ENCODE assay signal across 8 mouse cellular contexts in the genomic region with DNA sequence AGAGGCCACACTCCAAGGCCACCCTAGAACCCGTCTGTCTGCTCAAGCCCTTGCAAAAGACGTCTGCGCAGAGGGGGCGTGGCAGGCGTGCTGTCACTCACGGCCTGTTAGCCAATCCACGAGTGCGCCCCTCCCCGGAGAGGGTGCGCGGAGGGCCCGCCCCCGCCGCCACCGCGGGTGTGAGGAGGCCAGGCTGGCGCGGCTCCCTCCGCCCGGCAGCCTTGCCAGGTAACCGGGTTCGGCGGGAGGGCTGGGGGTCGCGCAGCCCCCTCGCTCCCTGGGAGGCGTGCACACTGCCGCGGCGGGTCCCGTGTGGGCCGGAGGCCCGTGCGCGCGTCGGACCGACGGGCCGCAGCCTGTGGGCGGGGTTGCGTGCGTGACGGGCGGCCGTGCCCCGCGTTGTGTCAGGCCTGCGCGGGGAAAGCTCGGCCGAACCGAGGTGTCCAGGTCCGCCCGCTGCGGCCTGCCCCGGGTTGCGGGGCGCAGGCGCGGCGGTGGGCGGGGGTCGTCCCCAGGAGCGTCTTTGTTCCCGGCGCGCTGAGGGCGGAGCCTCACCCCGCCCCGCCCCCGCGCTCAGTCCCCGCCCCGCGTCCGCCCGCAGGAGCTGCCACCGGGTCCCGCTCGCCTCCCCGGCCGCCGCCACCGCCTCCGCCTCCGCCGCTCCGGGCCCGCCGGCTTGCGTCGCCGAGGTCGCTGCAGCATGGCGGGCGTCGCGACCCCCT. TPM values are rescaled to one million over a fixed set of nuclear protein-coding genes. Genes with fewer than 3 reads are reported as not detected.
DNase-seq lines count a peak whose midpoint lies in the region; ATAC-seq and TF ChIP-seq lines count a peak whose summit lies in the region.

A gene (plus strand): TSS at position 184 of the 722 bp plus-strand sequence.

- peak; percentile 95 for DNase-seq in A20 (ENCODE audit: low read depth, low spot score)
- peak; percentile 96 for DNase-seq in heart, embryonic 10.5 days (ENCODE audit: low spot score)
- DNase-seq in liver, adult 2 months (ENCODE audit: extremely low read depth, low read depth, low spot score): peak; percentile 76
- DNase-seq in splenic B cell, adult 2 months (ENCODE audit: low read depth, low spot score): peak; percentile 94

- no peak for TF ChIP-seq CTCF in bone marrow macrophage, adult 2 months (IDR thresholded peaks at IDR 0.05; ENCODE audit: low read depth, low read length)
- no peak for TF ChIP-seq CTCF in embryonic fibroblast, embryonic 13.5 days (IDR thresholded peaks at IDR 0.05; ENCODE audit: borderline replicate concordance, insufficient read depth, low read length)
- TF ChIP-seq CTCF in liver, adult 2 months (IDR thresholded peaks at IDR 0.05; ENCODE audit: low read depth, low read length): no peak

- H3K4me3 ChIP-seq in bone marrow macrophage, adult 2 months (ENCODE audit: insufficient read depth, low read length): peak within 1 kb of the TSS; percentile 73
- H3K4me3 ChIP-seq in embryonic fibroblast, embryonic 13.5 days (ENCODE audit: insufficient read depth, low read length): peak within 1 kb of the TSS; percentile 77
- peak within 1 kb of the TSS; percentile 85 for H3K4me3 ChIP-seq in heart, embryonic 10.5 days
- H3K4me3 ChIP-seq in kidney, embryonic 16.5 days (ENCODE audit: low read length): peak within 1 kb of the TSS; percentile 90
- H3K4me3 ChIP-seq in liver, adult 2 months (ENCODE audit: insufficient read depth, low read depth, low read length): peak within 1 kb of the TSS; percentile 99
- H3K4me3 ChIP-seq in myocyte: peak within 1 kb of the TSS; percentile 67

- H3K4me1 ChIP-seq in bone marrow macrophage, adult 2 months (ENCODE audit: control insufficient read depth, insufficient read depth, low read length): 0 out of 2 replicates have a peak, but pooled peaks cover 8% of the 10 kb centered on the region
- peaks cover 3% of the 10 kb centered on the region for H3K4me1 ChIP-seq in embryonic fibroblast, embryonic 13.5 days (ENCODE audit: control insufficient read depth, insufficient read depth, low read length)
- H3K4me1 ChIP-seq in heart, embryonic 10.5 days: peaks cover 60% of the 10 kb centered on the region
- peaks cover 49% of the 10 kb centered on the region for H3K4me1 ChIP-seq in kidney, embryonic 16.5 days (ENCODE audit: insufficient read depth, low read length)
- peaks cover 38% of the 10 kb centered on the region for H3K4me1 ChIP-seq in liver, adult 2 months (ENCODE audit: control insufficient read depth, insufficient read depth, low read length)

- H3K4me2 ChIP-seq in kidney, embryonic 16.5 days (replicated peaks; ENCODE audit: low read depth, low read length): peak within 1 kb of the TSS; percentile 91
- H3K4me2 ChIP-seq in myocyte (ENCODE audit: low read depth): peak within 1 kb of the TSS; percentile 91

- TF ChIP-seq POLR2A in bone marrow macrophage, adult 2 months (IDR thresholded peaks at IDR 0.05; ENCODE audit: borderline replicate concordance, low read depth, low read length): no peak
- TF ChIP-seq POLR2A in embryonic fibroblast, embryonic 13.5 days (IDR thresholded peaks at IDR 0.05; ENCODE audit: low read depth, low read length): peak; percentile 63
- peak; percentile 64; the same call in 1 of the 2 replicates for TF ChIP-seq POLR2A in liver, adult 2 months (IDR thresholded peaks at IDR 0.05; ENCODE audit: extremely low read depth, insufficient read depth, low read length)
- TF ChIP-seq POLR2A in myocyte (IDR thresholded peaks at IDR 0.05; ENCODE audit: insufficient read length, low read depth): peak; percentile 74

- under 1% methylated on average over 91 of the region's 99 CpGs for WGBS in heart, embryonic 10.5 days
- under 1% methylated on average over 72 of the region's 99 CpGs for WGBS in kidney, embryonic 16.5 days
- under 1% methylated on average over 77 of the region's 99 CpGs for WGBS in liver, adult 2 months

- peak within 1 kb of the TSS; percentile 98 for H3K9ac ChIP-seq in kidney, embryonic 16.5 days (replicated peaks; ENCODE audit: low read length)
- H3K9ac ChIP-seq in liver, adult 2 months (ENCODE audit: low read depth, low read length): peak within 1 kb of the TSS; percentile 100

- H3ac ChIP-seq in myocyte (ENCODE audit: control insufficient read depth, insufficient read length): peak within 1 kb of the TSS; percentile 62

- no peaks in the 10 kb centered on the region for H3K27me3 ChIP-seq in heart, embryonic 10.5 days (ENCODE audit: insufficient read depth, poor library complexity, severe bottlenecking)
- H3K27me3 ChIP-seq in kidney, embryonic 16.5 days (ENCODE audit: insufficient read depth, low read length): no peaks in the 10 kb centered on the region
- H3K27me3 ChIP-seq in liver, adult 2 months (ENCODE audit: control insufficient read depth, insufficient read depth, low read length): no peaks in the 10 kb centered on the region
- H3K27me3 ChIP-seq in myocyte (ENCODE audit: control insufficient read depth, insufficient read depth, insufficient read length): no peaks in the 10 kb centered on the region
- H3K27me3 ChIP-seq in splenic B cell, adult 2 months (ENCODE audit: control insufficient read depth, insufficient read depth, low read length, poor library complexity, severe bottlenecking): no peaks in the 10 kb centered on the region

- H3K27ac ChIP-seq in bone marrow macrophage, adult 2 months (ENCODE audit: insufficient read depth, low read depth, low read length): no peak within 1 kb of the TSS
- H3K27ac ChIP-seq in embryonic fibroblast, embryonic 13.5 days (ENCODE audit: insufficient read depth, low read length): peak within 1 kb of the TSS; percentile 48
- H3K27ac ChIP-seq in heart, embryonic 10.5 days: peak within 1 kb of the TSS; percentile 99
- peak within 1 kb of the TSS; percentile 94 for H3K27ac ChIP-seq in kidney, embryonic 16.5 days (ENCODE audit: low read length)
- peak within 1 kb of the TSS; percentile 98 for H3K27ac ChIP-seq in liver, adult 2 months (replicated peaks; ENCODE audit: insufficient read depth, low read depth, low read length)

- H3K9me3 ChIP-seq in heart, embryonic 10.5 days: no peaks in the 10 kb centered on the region
- no peaks in the 10 kb centered on the region for H3K9me3 ChIP-seq in kidney, embryonic 16.5 days (ENCODE audit: low read length)

- peaks cover 40% of the 10 kb centered on the region for H3K79me2 ChIP-seq in liver, adult 2 months (ENCODE audit: control insufficient read depth, insufficient read depth, low read length)
- peaks cover 46% of the 10 kb centered on the region for H3K79me2 ChIP-seq in myocyte (ENCODE audit: control insufficient read depth, insufficient read depth)

- peak; percentile 93 for ATAC-seq in kidney, embryonic 16.5 days (ENCODE audit: low FRiP score, low TSS enrichment)

- H3K36me3 ChIP-seq in heart, embryonic 10.5 days: peaks cover 24% of the 10 kb centered on the region
- peaks cover 14% of the 10 kb centered on the region; the same call in 1 of the 2 replicates for H3K36me3 ChIP-seq in kidney, embryonic 16.5 days (ENCODE audit: insufficient read depth, low read length)
- H3K36me3 ChIP-seq in liver, adult 2 months (ENCODE audit: control insufficient read depth, insufficient read depth, low read length): no peaks in the 10 kb centered on the region
- H3K36me3 ChIP-seq in myocyte (ENCODE audit: control insufficient read depth, insufficient read depth): no peaks in the 10 kb centered on the region
- H3K36me3 ChIP-seq in splenic B cell, adult 2 months (ENCODE audit: control insufficient read depth, insufficient read depth, low read length, poor library complexity, severe bottlenecking): no peaks in the 10 kb centered on the region

TF ChIP-seq in myocyte, 11 proteins besides CTCF, POLR2A, EP300 and RAD21:
- TF ChIP-seq POLR2AphosphoS2 (IDR thresholded peaks at IDR 0.05; ENCODE audit: insufficient read length, low read depth): peak; percentile 59
- TF ChIP-seq TCF3 (IDR thresholded peaks at IDR 0.05; ENCODE audit: insufficient read length, low read depth): no peak
- TF ChIP-seq MAX (IDR thresholded peaks at IDR 0.05; ENCODE audit: low read depth): no peak
- TF ChIP-seq USF1 (IDR thresholded peaks at IDR 0.05; ENCODE audit: low read depth): no peak
- TF ChIP-seq E2F4 (IDR thresholded peaks at IDR 0.05; ENCODE audit: insufficient read depth): no peak
- peak in 1 of 3 experiments; percentile 26 for TF ChIP-seq MYOD1 (IDR thresholded peaks at IDR 0.05; ENCODE audit: control insufficient read depth in 1 of 3, insufficient read length in 2 of 3, low read depth in 2 of 3)
- TF ChIP-seq SRF (IDR thresholded peaks at IDR 0.05; ENCODE audit: control insufficient read depth, insufficient read length, low read depth): no peak
- TF ChIP-seq REST (IDR thresholded peaks at IDR 0.05; ENCODE audit: insufficient read depth, insufficient read length): no peak
- no peak for TF ChIP-seq TCF12 (IDR thresholded peaks at IDR 0.05; ENCODE audit: insufficient read depth, poor library complexity, severe bottlenecking)
- no peak for TF ChIP-seq CEBPB (IDR thresholded peaks at IDR 0.05; ENCODE audit: insufficient read depth, poor library complexity, severe bottlenecking)
- TF ChIP-seq MYOG (IDR thresholded peaks at IDR 0.05; ENCODE audit: control insufficient read depth in 1 of 3, insufficient read depth in 1 of 3, insufficient read length in 2 of 3, low read depth in 2 of 3): peak in 1 of 3 experiments; percentile 25
TF ChIP-seq in myocyte: peak in this region for 3.

RNA-seq across cellular contexts. Expression of the gene that starts here (rescaled TPM):
- polyA plus RNA-seq in bone marrow macrophage, adult 2 months (2012; ENCODE audit: insufficient read depth, insufficient read length, missing spikeins): 9.8 and 10.4 TPM in 2 replicates
- 55.6 and 59.7 TPM in 2 replicates for polyA plus RNA-seq in embryonic fibroblast, embryonic 13.5 days (2011; ENCODE audit: insufficient read length, low read depth, missing spikeins)
- polyA plus RNA-seq in heart, embryonic 10.5 days (2016; fragmentation: Nextera tagmentation; extraction: Ambion mirVana): 37.5 and 44.9 TPM in 2 replicates
- 49.9 and 50.6 TPM in 2 replicates for polyA plus RNA-seq in kidney, embryonic 16.5 days (2015; fragmentation: Nextera tagmentation; extraction: Ambion mirVana)
- 37.3 and 40.9 TPM in 2 replicates for total RNA-seq in liver, adult 2 months (2014; rRNA removed)
- 24.9 and 30.0 TPM in 2 replicates for polyA plus RNA-seq in liver, adult 2 months (2012; rRNA removed)
- 36.6 TPM for polyA plus RNA-seq in myocyte (2012; fragmentation: generic; extraction: Trizol)
